Mouse (Mus musculus): Measurements from ENCODE around the gene Usp10.

DNA sequence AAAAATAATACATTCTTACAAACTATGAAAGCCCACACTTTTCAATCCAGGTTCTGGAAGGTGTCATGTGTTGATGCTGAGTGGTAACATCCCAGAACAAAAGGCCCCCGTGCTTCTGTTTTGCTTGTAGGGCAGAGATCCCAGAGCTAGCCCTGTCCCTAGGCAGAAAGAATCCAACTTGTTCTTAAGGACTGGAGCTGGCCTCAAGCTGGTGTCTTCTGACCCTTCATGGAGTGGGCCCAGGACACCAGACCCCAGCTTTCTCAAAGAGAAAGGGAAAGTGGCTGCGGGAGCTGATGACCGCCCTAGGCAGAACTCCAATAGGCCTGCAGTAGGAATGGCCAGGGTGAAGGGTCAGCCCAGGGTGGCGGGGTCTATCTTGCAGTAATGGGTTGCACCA, 87.1 kb downstream of the Usp10 start:
- TF ChIP-seq CTCF (IDR thresholded peaks at IDR 0.05; ENCODE audit: control insufficient read depth, insufficient read depth, low read length), result no peak
- TF ChIP-seq POLR2A (IDR thresholded peaks at IDR 0.05; ENCODE audit: borderline replicate concordance, control insufficient read depth, low read depth, low read length), result no peak
